Mouse (Mus musculus) ovary, adult 18-20 months (tissue): ENCODE measurements at regions not wholly inside any gene's neighbourhood (a gene's known extent, or its start where the extent isn't known, plus 50 kb on each side); places are given as distances from the start of the nearest gene placed in this dataset.

Experiments
- DNase-seq: peaks from one replicate; pipeline ENCODE4 v3.0.0; 2022; ENCODE audit warnings: low spot score, mixed read lengths

DNA sequence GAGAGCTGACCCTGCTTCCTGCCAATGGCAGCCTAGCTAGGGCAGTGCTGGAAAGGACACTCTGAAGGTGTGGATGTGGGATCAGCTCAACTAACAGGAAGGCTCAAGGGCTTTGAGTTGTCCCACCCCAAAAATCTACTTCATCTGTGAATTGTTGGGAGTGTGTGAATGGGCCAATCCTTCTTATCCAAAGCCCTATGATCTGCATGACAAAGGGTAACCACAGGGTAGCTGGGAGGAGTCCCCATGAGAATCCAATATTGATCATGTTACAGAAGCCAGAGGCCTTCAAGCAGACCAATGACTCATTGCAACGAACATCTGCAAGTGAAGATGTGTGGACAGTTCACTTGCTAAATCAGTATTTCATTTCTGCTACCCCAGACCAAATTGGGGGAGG, 51.1 kb upstream of the Adra1b start:
- DNase-seq: no peak

DNA sequence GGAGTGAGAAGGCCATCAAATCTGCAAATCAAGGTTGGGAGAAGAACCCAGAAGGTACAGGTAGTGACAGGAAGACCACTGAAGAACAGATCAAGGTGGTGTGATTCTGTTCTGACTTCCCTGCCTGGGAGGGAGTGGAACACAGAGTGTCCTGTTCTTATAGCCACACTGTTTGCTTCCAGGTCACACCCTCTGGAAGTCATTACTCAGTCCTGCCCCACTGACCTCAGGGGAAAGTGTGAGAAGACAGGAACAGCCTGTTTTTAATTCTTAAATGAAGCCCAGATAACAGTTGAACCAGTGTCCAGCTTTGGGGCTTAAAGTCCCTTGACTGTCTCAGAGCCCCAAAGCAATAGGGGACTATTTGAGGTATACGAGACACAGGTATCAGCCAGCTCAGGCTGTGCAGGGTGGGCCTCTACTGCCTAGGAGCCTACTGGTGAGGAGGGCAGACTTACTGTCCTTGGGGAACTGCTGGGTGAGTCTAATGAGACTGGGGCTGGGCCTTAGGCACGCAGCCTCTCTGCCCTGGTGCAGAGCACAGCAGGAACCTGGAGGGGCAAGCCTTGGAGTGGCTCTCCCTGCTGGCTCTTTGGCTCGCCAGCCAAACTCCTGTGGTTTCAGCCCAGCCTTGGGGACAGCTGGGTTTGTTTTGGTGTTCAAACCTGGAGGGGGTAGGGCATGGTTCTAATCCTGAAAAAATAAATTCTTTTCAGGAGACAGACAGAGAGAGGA, 57.4 kb upstream of the Adra1b start:
- peak; percentile 61 for DNase-seq

DNA sequence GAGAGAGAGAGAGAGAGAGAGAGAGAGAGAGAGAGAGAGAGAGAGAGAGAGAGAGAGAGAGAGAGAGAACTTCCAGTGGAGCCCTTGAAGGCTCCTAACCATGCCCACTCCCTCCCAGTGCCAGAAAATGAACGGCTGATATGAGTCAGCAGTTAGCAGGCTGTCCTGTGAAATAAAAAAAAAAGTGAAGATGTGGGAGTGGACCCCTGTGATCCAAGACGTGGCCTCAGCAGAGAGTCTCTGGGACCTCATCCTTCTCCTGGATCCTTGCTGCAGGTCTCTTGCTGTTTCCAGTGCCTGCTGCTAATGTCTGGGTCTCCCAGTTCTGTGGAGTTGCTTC, 57.9 kb upstream of the Adra1b start:
- DNase-seq: peak; percentile 8

GRCm38 (mm10) chr11:43960348-43961105, 59.5 kb upstream of the Adra1b start:
- no peak for DNase-seq

DNA sequence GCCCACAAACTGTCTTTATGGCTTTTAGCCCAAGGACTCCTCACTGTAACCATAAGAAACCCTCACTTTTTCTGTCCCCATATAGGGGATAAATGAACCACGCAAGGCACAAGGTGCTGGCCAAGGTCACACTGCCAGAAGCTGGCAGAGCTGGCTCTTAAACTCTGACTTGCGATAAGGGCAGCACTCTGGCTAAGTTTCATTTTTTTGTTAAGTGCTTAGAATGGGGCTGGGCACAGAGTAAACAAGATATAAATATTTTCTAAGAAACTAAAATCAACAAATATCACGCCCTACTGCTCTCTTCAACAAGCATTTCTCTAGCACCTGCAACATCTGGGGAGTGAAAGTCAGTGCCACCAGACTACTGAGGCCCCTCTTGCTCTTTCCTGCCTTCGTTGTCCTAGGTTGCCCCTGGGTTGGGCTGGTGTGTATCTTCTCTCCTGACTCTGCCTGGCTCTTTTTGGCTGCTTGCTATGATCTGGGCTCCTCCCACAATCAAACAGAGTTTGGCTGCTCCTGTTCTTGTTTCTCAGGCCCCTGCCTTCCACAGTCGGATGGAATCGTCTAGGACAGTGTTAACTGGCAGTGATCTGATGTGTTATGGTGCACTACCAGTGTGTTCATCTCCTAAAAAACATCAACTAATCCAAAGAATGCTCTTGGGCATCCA, 60.5 kb upstream of the Adra1b start:
- DNase-seq: peak; percentile 53

GRCm38 (mm10) chr11:43967764-43968163, 66.8 kb upstream of the Adra1b start:
- no peak for DNase-seq

DNA sequence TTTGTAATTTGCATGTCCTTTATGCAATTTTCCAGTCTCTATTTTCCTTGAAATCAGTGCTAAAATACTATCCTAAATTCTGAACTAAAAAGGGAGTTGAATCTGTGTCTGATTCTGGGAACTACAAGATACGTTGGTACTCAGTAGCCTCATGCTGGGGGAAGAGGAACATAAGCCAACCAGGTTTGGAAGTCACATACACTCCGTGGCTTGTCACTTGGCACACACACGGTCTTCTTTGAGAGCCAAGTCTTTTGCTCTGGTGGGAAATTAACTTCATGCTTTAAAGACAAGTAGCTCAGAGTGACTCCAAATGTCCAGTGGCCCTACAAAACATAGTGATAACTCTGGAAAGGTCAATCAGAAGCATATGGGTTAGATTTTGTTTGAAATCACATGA, 70.9 kb upstream of the Adra1b start:
- no peak for DNase-seq

DNA sequence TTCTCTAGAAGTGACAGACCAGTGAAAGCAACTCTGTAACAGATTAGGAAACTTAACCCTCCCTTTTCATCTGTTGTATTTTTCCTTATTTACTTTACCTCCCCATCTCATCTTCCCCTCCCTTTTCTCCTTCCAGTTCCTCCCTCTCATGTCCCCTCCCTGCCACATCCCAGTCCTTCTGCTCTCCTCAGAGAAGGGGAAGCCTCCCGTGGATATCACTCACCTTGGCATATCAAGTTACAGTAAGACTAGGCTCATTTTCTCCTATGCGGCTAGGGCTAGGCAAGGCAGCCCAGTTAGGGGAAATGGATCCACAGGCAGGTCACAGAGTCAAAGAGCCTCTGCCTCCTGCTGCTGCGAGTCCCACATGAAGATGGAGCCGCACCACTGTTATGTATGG, 75.0 kb upstream of the Adra1b start:
- no peak for DNase-seq

- DNase-seq: no peak
Measured at GRCm38 (mm10) chr11:43979406-43979805, 78.4 kb upstream of the Adra1b start.

DNA sequence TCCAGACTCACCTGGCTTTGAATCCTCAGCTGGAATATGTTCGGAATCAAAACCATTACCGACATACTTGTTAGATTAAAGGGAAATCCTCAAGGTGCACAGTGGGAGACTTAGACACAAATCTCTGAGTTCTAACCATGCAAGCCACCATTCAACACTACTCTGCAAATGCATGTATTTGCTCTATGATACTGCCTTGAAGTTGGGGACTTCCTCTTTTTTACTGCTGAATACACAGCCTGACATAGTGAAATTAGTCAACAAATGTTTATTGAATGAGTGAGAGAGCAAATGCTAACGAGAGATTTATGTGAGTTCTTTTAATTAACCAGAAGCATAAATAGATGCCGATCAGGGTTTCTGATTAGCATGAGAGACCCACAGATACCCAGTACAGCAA, 79.4 kb upstream of the Adra1b start:
- DNase-seq: no peak

DNA sequence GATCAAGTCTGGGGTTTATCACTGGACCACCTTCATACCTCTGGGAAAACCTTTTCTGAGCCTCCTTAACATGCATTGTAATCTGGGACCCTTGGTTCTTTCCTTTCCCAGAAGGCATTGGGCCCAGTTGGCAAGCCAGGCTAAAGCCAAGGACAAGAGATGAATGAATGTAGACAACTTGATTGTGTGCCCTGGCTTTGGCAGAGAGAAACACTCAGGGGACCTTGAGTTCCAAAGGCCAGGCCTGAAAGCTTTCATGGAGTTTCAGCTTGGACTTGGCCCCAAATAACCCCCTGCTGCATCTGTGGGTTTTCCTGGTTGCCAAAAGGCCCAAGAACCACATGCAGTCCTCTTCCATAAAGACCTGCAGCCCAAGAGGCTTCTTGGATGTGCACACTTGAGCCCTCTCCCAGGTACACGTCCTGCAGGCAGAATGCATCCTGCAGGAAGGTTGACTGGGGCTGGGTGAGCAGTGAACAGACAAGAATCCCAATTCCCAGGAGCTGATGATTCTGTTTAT, 89.0 kb upstream of the Adra1b start:
- peak; percentile 33 for DNase-seq

GRCm38 (mm10) chr11:43992011-43992471, 91.0 kb upstream of the Adra1b start:
- no peak for DNase-seq

DNA sequence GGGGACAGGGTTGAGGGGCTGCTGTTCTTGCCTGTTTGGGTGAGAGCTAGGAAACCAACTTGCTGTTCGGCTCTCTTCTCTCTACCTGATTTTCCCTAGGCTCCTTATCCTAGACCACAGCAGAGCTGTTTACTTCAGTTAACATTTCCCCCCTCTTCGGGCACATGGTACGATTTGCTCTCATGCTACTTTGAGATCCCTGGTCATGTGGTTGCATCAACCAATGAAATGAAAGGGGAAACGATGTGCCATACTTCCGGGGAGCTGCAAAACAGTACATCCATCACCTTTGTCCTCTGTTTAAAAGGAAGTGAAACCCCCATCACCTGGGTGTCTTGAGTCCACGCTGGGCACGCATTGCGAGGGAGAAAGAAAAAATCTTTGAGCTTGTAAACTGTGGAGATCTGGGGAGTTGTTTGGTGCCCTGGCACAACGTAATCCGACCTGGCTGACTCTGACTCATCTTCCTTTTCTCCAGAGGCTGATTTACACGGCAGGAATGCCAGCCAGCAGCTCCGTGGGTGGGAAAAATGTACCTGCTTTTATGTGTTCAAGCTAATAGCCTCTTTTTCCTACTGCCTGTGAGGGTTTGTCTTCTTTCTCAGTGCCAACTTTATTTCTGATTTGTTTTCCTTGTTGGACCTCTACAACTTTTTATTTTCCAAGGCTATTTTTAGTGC, 97.2 kb upstream of the Adra1b start:
- DNase-seq: no peak

GRCm38 (mm10) chr11:44000056-44000455, 99.0 kb upstream of the Adra1b start:
- no peak for DNase-seq

DNA sequence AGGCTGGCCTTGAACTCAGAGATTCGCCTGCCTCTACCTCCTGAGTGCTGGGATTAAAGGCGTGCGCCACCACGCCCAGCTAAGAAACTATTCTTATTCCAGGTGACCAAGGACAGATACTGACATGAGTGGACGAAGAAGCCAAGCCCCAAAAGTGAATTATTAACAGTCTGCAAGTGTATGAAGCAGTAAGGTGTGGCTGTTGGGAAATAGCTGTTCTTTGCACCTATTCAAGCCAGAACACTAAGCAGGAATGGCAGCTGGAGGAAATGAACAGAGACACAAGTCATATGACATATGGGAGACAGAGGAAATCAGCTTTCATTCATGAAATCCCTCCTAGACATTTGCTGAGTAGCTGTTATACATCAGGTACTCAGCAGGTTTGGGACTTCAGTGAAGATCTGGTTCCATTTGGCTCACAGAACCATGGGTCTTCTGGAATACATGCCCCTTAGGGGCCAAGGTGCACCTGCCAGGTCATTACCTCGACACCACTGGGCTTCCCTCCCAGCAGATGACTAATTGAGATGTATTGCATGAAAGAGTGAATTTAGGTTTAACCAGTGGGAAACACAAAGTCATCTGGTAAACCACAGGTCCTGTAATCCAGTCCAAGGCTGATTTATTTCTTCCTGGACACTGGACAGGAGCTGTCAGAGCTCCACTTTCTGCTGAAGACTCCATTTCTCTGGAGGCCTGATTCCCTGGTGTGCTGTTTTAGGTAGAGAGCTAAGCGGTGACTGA, 101.0 kb upstream of the Adra1b start:
- DNase-seq: no peak

DNA sequence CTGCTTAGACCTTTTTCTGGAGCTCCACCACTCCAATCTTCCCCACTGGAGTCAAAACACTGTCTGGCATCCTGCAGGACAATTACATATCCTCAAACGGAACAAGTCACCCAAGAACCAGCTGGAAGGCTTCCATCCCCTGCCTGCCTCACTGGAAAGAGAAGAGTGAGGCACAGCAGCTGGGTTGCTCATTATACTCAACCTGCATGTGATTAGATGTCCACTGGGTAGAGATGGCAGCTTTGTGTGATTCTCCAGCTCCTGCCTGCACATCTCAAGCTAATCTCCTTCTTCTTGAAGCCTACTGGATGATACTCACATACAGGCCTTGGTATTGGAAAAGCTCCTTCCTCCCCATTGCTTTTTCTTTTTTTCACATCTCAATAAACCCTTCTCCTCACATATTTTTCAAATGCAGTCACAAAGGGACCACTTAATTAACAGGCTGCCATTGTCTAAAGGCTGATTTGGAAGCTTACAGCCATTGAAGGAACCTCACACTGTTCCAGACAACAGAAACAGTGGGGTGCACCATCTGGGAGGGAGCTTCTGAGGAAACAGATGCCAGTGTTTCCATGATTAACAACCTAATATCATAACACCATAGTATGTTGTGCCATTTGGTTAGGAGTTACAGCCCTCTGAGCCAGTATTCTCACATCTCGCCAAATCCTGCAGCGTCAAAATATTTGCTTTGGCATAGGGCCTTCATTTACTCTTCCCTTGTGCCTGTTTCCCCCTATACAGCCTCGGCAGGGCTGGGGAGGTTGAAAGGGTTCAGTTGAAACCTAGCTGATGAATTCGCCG, 101.9 kb upstream of the Adra1b start:
- DNase-seq: peak; percentile 8

DNA sequence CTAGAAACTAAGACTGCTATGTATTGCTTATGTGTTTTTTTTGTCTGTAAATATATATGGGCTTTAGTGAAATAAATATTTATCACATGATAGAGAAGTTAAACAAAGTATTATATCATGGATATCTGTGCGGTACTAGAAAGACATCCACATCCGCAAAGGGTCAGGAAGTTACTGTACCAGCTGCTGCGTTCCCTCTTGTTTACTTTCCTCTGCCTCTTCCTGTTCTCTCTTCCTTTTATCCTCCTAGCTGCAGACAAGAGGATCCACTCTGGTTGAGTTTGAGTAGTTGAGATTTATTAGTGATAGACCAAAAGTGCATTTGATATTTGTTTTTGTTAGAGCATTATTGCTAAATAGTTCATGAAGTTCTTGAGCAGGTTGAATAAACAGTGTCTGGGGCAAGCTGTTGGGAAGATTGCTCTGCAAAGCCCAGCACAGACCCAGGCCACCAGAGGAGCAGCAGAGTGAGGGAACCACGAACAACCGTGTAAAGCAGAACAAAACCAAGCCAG, 106.6 kb upstream of the Adra1b start:
- no peak for DNase-seq

DNA sequence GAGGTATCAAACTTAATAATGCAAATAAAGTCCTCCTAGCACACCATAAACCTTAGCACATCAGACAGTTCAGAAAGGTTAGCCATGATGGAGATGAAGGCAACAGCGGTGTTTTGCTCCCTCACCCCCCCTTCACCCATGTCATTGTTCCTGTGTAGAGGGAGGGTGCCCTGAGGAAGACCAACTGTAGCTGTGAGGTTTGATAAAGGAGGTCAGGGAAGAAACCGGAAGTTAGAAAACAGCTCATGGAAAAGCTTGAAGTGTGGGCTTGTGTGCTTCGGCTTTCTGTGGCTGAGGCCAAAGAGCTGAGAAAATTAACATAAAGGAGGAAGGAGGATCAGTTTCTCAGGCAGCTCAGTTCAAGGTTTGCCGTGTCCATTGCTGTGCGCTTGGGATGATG, 111.3 kb upstream of the Adra1b start:
- DNase-seq: no peak

- DNase-seq: no peak
Measured at GRCm38 (mm10) chr11:44013841-44014240, 112.8 kb upstream of the Adra1b start.

DNA sequence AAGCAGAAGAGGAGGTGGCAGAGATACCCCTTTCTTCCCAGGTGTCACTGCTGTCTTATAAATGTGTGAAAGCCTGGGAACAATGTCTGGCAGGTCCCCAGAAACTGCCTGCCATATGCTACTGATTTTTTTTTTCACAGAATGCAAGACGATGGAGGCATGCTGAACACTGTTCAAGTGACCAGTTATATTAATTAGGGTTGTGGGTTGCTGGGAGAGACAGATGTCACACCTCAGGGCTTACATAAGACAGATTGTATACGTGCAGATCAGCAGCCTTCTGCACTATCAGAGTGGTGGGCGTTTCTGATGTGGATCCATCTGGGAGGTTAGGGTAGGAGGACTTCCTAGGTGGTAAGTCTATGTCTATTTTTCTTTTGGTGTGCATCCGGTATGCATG, 120.6 kb upstream of the Adra1b start:
- DNase-seq: no peak
